Mouse (Mus musculus): ENCODE results near the gene Crybg1. TPM values are rescaled to one million over a fixed set of nuclear protein-coding genes. Genes with fewer than 3 reads are reported as not detected.

Crybg1 gene
- polyA plus RNA-seq, 1 experiment from 2014 or later = 0.16 TPM

DNA sequence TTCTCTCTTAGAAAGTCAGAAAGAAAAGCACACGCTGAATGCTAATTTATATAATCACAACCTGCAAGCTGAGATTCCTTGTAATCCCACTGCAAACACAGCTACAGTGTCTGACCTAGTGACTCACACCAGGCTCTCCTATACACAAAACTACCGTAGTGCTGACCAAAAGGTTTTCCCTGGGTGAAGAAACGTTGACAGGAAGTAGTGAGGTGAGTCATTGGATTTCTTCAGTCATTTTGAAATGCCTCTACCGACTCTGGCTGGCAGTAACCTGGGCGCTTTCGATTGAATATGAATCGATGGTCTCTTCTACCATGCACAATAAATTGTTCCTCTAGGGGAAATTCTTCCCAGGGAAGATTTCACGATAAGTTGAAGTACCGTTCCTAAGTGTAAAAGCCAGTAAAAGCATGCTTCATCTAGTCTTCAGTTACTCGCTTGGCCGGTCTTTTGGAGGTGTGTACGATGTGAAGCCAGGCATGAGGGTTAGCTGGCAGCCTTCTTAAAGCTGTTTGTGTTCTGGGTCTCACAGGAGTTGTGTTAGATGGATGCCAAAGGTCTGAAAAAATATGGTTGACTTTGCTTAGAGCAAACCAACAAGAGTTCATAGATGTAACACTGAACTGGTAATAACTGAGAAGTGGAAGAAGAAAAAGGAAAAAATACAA lies 36.5 kb downstream of the Crybg1 start:
- no peaks in the 10 kb centered on the region for H3K9me3 ChIP-seq (ENCODE audit: control insufficient read depth, low read length)
- ATAC-seq = no peak
- H3K36me3 ChIP-seq (ENCODE audit: control insufficient read depth, insufficient read depth, low read length) = no peaks in the 10 kb centered on the region
- H3K9ac ChIP-seq (ENCODE audit: low read depth, low read length) = no peak overlapping the region
- no peak overlapping the region for H3K4me2 ChIP-seq (ENCODE audit: low read length)
- H3K4me1 ChIP-seq (ENCODE audit: control insufficient read depth, insufficient read depth, low read depth, low read length) = no peaks in the 10 kb centered on the region
- H3K27ac ChIP-seq (ENCODE audit: low read depth, low read length) = no peak overlapping the region
- no peak overlapping the region for H3K4me3 ChIP-seq (ENCODE audit: low read length)
- WGBS = 84% methylated on average over 12 of the region's 12 CpGs
- H3K27me3 ChIP-seq (replicated peaks; ENCODE audit: control insufficient read depth, insufficient read depth, low read length) = no peaks in the 10 kb centered on the region

GRCm38 (mm10) chr10:44111168-44111567 lies 37.5 kb downstream of the Crybg1 start:
- Histone ChIP-seq H3K36me3 (ENCODE audit: control insufficient read depth, insufficient read depth, low read length) (no peaks in the 10 kb centered on the region), H3K4me1 (ENCODE audit: control insufficient read depth, insufficient read depth, low read depth, low read length) (no peaks in the 10 kb centered on the region), H3K9ac (ENCODE audit: low read depth, low read length) (no peak overlapping the region), H3K4me2 (ENCODE audit: low read length) (no peak overlapping the region), H3K27ac (ENCODE audit: low read depth, low read length) (no peak overlapping the region), H3K4me3 (ENCODE audit: low read length) (no peak overlapping the region), H3K27me3 (replicated peaks; ENCODE audit: control insufficient read depth, insufficient read depth, low read length) (no peaks in the 10 kb centered on the region), H3K9me3 (ENCODE audit: control insufficient read depth, low read length) (no peaks in the 10 kb centered on the region)
- 91% methylated on average over 10 of the region's 10 CpGs for WGBS
- no peak for ATAC-seq

- H3K27me3 ChIP-seq (replicated peaks; ENCODE audit: control insufficient read depth, insufficient read depth, low read length) = no peaks in the 10 kb centered on the region
- ATAC-seq = no peak; the same call in 1 of the 2 replicates
- no peak overlapping the region for H3K4me2 ChIP-seq (ENCODE audit: low read length)
- no peaks in the 10 kb centered on the region for H3K4me1 ChIP-seq (ENCODE audit: control insufficient read depth, insufficient read depth, low read depth, low read length)
- no peak overlapping the region for H3K9ac ChIP-seq (ENCODE audit: low read depth, low read length)
- no peak overlapping the region for H3K27ac ChIP-seq (ENCODE audit: low read depth, low read length)
- no peak overlapping the region for H3K4me3 ChIP-seq (ENCODE audit: low read length)
- no peaks in the 10 kb centered on the region for H3K9me3 ChIP-seq (ENCODE audit: control insufficient read depth, low read length)
- no peaks in the 10 kb centered on the region for H3K36me3 ChIP-seq (ENCODE audit: control insufficient read depth, insufficient read depth, low read length)
Observed at GRCm38 (mm10) chr10:44110460-44110859, 38.2 kb downstream of the Crybg1 start.

- Histone ChIP-seq H3K27ac (ENCODE audit: low read depth, low read length) (no peak overlapping the region), H3K4me3 (ENCODE audit: low read length) (no peak overlapping the region), H3K9me3 (ENCODE audit: control insufficient read depth, low read length) (peaks cover 3% of the 10 kb centered on the region), H3K4me1 (ENCODE audit: control insufficient read depth, insufficient read depth, low read depth, low read length) (no peaks in the 10 kb centered on the region), H3K9ac (ENCODE audit: low read depth, low read length) (no peak overlapping the region), H3K4me2 (ENCODE audit: low read length) (no peak overlapping the region), H3K27me3 (replicated peaks; ENCODE audit: control insufficient read depth, insufficient read depth, low read length) (no peaks in the 10 kb centered on the region), H3K36me3 (ENCODE audit: control insufficient read depth, insufficient read depth, low read length) (no peaks in the 10 kb centered on the region)
- 79% methylated on average over 2 of the region's 2 CpGs for WGBS
- no peak for ATAC-seq
Observed at GRCm38 (mm10) chr10:44094794-44095193, 53.9 kb downstream of the Crybg1 start.

DNA sequence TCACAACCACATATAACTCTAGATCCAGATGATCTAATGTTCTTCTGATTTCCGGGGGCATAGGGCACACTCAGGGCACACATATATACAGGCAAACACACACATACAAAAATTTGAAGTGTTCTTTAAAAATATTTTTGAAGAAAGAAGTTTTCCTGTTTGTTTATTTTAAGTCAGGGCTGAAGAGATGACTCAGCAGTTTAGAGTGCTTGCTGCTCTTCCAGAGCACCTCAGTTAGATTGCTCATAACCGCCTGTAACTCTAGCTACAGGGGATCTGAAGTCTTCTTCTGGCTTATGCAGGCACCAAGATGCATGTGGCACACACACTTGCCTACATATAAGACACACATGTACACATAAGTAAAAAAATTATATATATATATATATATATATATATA lies 56.9 kb downstream of the Crybg1 start:
- no peak for ATAC-seq
- 98% methylated on average over 2 of the region's 2 CpGs for WGBS
- Histone ChIP-seq H3K4me3 (ENCODE audit: low read length) (no peak overlapping the region), H3K27ac (ENCODE audit: low read depth, low read length) (no peak overlapping the region), H3K4me2 (ENCODE audit: low read length) (no peak overlapping the region), H3K9ac (ENCODE audit: low read depth, low read length) (no peak overlapping the region), H3K9me3 (ENCODE audit: control insufficient read depth, low read length) (peaks cover 3% of the 10 kb centered on the region), H3K27me3 (replicated peaks; ENCODE audit: control insufficient read depth, insufficient read depth, low read length) (no peaks in the 10 kb centered on the region), H3K36me3 (ENCODE audit: control insufficient read depth, insufficient read depth, low read length) (no peaks in the 10 kb centered on the region), H3K4me1 (ENCODE audit: control insufficient read depth, insufficient read depth, low read depth, low read length) (no peaks in the 10 kb centered on the region)

GRCm38 (mm10) chr10:44080351-44080750 lies 68.3 kb downstream of the Crybg1 start:
- Histone ChIP-seq H3K4me3 (ENCODE audit: low read length) (no peak overlapping the region), H3K27ac (ENCODE audit: low read depth, low read length) (no peak overlapping the region), H3K27me3 (replicated peaks; ENCODE audit: control insufficient read depth, insufficient read depth, low read length) (no peaks in the 10 kb centered on the region), H3K9ac (ENCODE audit: low read depth, low read length) (no peak overlapping the region), H3K4me1 (ENCODE audit: control insufficient read depth, insufficient read depth, low read depth, low read length) (no peaks in the 10 kb centered on the region), H3K4me2 (ENCODE audit: low read length) (no peak overlapping the region), H3K9me3 (ENCODE audit: control insufficient read depth, low read length) (no peaks in the 10 kb centered on the region), H3K36me3 (ENCODE audit: control insufficient read depth, insufficient read depth, low read length) (no peaks in the 10 kb centered on the region)
- WGBS = 64% methylated on average over 6 of the region's 6 CpGs
- ATAC-seq = no peak

DNA sequence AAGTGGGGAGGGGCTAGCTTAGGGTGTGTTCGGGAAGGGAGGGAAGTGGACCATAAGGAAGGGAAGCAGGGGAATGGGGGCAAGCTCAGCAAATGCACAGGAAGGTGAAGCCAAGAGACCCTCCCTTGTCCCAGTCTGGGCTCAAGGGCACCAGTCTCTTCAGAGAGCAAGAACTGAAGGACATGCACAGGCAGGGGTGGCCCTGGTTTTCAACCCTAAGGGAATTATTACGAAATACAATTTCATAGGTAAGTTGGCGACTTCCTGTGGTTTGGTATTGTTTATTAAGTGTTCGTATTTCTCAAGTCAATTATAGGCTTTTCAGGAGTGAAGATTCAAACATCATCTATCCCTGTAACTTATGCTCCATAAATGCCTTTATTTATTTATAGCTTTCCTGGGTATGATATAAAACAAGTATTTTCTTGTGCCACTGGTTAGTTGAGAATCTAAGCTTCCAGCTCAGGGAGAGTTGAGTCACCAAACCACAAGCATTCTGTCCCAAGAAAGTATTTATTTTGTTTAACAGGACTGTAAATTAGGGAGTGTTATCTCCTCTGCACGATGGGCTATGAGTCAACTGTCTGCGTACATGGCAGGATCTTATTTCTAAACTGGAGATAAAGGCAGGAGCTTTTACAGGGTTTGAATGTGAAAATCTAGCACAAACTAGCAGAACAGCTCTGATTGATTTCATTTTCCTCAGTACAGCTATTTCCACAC lies 69.7 kb downstream of the Crybg1 start:
- H3K36me3 ChIP-seq (ENCODE audit: control insufficient read depth, insufficient read depth, low read length) = no peaks in the 10 kb centered on the region
- no peaks in the 10 kb centered on the region for H3K9me3 ChIP-seq (ENCODE audit: control insufficient read depth, low read length)
- no peak overlapping the region for H3K4me2 ChIP-seq (ENCODE audit: low read length)
- H3K4me3 ChIP-seq (ENCODE audit: low read length) = no peak overlapping the region
- H3K4me1 ChIP-seq (ENCODE audit: control insufficient read depth, insufficient read depth, low read depth, low read length) = no peaks in the 10 kb centered on the region
- no peak for ATAC-seq
- no peaks in the 10 kb centered on the region for H3K27me3 ChIP-seq (replicated peaks; ENCODE audit: control insufficient read depth, insufficient read depth, low read length)
- H3K27ac ChIP-seq (ENCODE audit: low read depth, low read length) = no peak overlapping the region
- whole genome bisulfite sequencing = 84% methylated on average over 6 of the region's 6 CpGs
- no peak overlapping the region for H3K9ac ChIP-seq (ENCODE audit: low read depth, low read length)

- no peaks in the 10 kb centered on the region for H3K9me3 ChIP-seq (ENCODE audit: control insufficient read depth, low read length)
- no peaks in the 10 kb centered on the region for H3K27me3 ChIP-seq (replicated peaks; ENCODE audit: control insufficient read depth, insufficient read depth, low read length)
- no peak overlapping the region for H3K4me2 ChIP-seq (ENCODE audit: low read length)
- H3K4me1 ChIP-seq (ENCODE audit: control insufficient read depth, insufficient read depth, low read depth, low read length) = no peaks in the 10 kb centered on the region
- WGBS = 17% methylated on average over 4 of the region's 4 CpGs
- no peak overlapping the region for H3K27ac ChIP-seq (ENCODE audit: low read depth, low read length)
- no peak overlapping the region for H3K9ac ChIP-seq (ENCODE audit: low read depth, low read length)
- no peak overlapping the region for H3K4me3 ChIP-seq (ENCODE audit: low read length)
- H3K36me3 ChIP-seq (ENCODE audit: control insufficient read depth, insufficient read depth, low read length) = no peaks in the 10 kb centered on the region
- ATAC-seq = peak; percentile 90
Observed at GRCm38 (mm10) chr10:44071095-44071494, 77.6 kb downstream of the Crybg1 start.

GRCm38 (mm10) chr10:44069131-44069530 lies 79.5 kb downstream of the Crybg1 start:
- ATAC-seq = no peak
- Histone ChIP-seq H3K4me3 (ENCODE audit: low read length) (no peak overlapping the region), H3K27me3 (replicated peaks; ENCODE audit: control insufficient read depth, insufficient read depth, low read length) (no peaks in the 10 kb centered on the region), H3K9me3 (ENCODE audit: control insufficient read depth, low read length) (no peaks in the 10 kb centered on the region), H3K9ac (ENCODE audit: low read depth, low read length) (no peak overlapping the region), H3K36me3 (ENCODE audit: control insufficient read depth, insufficient read depth, low read length) (no peaks in the 10 kb centered on the region), H3K27ac (ENCODE audit: low read depth, low read length) (no peak overlapping the region), H3K4me2 (ENCODE audit: low read length) (no peak overlapping the region), H3K4me1 (ENCODE audit: control insufficient read depth, insufficient read depth, low read depth, low read length) (no peaks in the 10 kb centered on the region)
- WGBS = 85% methylated on average over 7 of the region's 7 CpGs

Data from hindbrain, embryonic 16.5 days (tissue).